Mouse (Mus musculus) left cerebral cortex, adult 11 months (tissue): ENCODE measurements at regions not wholly inside any gene's neighbourhood (a gene's known extent, or its start where the extent isn't known, plus 50 kb on each side); places are given as distances from the start of the nearest gene placed in this dataset.

Experiments
- DNase-seq: peaks from one replicate; pipeline ENCODE4 v3.0.0; 2022; ENCODE audit warnings: low spot score

DNA sequence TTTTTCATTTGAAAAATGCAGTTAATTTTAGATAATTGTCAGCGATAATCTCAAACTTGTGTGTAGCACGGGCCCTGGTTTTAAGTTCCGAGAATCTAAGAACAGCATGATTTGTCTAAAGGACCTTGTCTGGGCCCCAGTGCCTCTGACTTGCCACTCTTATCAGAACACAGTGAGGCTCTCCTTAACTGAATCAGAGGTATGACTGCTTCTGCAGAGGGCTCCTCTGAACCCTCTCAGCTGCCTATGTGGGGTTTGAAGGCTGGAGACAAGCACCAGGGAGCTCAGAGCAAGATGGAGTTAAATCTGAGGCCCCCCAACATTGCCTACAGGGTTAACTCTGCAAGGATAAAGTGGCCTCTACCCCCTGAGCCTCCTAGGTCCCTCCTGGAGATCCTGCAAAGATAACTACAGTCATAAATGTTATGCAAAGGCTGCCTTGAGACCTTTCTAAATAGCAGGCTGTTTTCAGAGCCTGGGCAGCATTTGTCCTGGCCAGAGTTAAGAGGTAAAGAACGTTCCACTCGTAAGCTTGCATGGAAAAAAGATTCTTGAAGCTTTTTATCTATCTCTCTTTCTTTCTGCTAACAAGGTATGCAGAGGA, 118.4 kb upstream of the Maf start:
- no peak for DNase-seq

DNA sequence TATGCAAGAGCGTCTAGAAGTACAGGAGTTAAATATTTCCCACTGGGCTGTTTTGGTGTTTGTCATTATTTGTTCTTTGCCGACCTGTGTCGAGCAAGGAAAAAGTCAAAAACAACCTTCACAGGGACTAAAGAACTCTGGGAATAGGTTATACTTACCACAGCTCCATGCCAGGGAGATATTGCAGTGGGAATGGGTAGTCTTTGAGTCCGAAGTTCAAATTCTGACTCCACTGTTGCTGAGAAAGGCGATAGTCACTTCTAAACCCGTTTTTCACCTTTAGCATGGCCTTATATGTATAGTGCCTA, 116.8 kb upstream of the Maf start:
- no peak for DNase-seq

DNA sequence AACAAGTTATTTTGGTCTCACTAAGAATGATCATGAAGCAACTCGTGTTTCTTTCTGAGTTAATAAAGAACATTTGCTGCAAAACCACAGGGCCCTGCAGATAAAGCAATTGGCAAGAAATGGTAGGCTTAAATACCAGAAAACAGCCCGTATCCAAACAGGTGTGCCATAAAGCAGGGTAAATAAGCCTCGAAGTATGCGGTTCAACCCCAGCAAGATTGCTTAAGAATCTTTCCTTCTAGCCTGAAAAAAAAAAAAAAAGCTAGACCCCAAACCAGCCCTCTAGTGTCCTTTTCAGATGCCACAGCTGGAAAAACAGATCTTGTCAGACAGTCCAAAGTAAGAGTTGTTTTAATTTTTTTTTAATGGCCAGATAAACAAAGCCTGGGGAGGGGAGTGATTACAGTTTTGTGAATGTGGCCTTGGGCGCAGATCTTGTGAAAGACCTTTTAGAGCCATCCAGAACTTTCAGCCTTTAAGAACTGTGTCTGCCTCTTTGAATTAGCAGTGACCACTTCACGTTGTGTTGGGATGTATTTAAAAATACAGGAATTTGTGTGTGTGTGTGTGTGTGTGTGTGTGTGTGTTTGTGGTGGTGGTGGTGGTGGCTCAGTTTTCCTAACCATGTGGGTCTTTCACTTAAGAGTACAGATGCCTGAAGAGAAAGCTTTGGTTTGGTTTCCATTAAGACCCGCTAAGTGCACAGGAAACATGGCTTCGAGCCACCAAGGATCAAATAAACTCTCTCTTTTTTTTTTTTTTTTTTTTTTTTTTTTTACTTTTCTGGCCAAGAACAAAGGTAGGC, 116.3 kb upstream of the Maf start:
- DNase-seq = no peak

DNA sequence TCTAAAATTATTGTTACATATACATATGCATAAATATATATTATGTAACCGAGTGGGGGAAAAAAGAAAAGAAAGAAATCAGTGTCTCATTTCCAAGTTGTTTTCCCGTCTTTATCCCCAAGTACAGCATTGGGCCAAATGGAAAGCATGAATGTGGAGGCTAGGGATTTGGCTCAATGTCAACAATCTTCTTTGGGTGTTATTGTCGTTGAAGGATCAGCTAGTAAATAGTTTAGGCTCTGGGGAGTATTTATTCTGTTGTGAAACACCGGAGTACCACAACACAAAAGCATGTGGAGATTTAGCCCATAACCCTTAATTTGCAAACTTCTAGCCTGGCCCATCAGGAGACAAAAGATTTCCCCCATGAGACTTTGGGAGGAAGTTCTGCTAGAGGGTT, 105.8 kb upstream of the Maf start:
- DNase-seq = no peak

DNA sequence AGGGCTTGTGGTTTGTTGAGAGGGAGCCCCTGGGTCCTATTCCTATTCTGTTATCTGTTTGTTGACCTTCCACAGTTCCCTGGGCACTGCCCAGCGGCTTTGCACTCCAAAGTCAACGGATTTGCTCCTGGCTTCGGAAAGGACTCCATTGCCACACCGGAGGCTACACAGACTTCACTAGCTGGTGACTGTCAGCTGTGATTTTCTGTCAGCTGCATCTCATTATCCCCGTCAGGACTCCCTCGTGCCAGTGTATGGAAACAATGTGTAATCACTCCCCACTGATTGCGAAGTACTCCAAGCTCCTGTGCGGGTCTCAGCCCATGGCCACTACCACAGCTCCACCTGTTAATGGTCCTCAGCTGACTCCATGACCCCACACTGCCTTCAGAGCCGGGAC, 99.0 kb upstream of the Maf start:
- no peak for DNase-seq

DNA sequence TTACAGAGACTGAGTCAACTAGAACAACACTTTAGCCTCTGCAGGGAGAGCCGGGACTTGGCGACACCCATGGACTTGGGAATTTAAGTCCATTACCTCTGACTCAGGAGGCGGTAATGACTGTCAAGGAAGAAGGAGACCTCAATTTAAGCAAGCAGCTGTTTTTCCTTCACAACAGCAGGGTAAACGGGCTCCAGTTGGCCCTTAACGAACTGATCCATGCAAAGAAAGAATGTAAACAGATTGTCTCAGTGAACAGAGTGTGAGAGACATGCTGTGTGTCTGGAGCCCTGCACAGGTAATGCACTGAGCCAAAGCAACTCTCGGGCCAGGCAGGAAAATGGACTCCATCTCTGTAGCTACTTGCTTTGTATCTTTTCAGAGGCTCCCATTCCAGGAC, 98.5 kb upstream of the Maf start:
- DNase-seq = no peak

DNA sequence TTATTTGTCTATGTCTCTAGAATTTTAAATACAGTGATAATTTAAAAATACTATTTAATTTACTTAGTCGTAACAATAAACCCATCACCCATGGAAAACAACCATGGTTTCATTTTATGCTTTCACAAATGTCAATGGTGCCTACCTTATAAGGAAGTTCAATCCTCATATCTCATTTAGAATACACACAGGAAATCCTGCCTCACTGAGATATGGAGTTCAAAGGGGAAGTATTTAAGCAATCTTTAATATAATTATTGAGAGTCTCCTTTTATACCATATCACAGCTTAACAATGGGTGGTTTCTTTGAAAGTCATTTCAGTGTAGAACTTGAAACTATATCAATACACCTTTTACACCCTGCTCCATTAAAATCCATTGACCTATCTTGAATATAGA, 86.0 kb upstream of the Maf start:
- no peak for DNase-seq

DNA sequence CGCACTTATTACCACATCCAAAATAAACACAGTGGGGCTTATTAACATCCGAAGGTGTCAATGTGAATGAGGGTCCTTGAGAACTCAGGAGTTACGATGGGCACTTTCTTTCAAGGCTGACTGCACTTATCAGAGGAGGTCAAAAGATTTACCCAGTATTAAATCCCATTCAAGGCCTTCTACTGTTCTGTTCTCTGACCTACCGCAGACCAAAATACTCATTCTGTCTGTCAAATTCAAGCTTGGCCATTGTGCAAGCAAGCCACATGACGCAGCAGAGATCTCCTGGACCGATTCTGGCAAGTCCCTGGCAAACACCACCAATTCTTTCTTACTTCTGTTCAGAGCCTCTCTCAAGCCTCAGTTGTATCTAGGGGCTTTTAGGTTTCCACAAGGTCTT, 80.8 kb upstream of the Maf start:
- DNase-seq = no peak

DNA sequence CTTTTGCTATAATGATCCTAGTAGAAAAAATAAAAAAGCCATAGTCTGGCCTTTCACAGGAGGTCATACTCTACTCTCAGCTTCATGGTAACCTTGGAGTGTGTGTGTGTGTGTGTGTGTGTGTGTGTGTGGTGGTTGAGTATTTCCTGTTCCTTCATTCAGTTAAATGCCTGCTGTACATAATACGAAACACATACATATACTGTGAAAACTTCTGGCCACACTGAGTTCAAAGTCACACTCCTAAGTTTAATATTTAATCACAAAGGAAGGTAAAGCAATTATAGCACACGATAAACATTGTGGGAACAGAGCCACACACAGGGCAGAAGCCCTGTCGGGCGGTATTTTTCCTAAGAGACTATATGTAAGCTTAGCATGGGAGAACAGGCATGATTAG, 78.6 kb upstream of the Maf start:
- no peak for DNase-seq

DNA sequence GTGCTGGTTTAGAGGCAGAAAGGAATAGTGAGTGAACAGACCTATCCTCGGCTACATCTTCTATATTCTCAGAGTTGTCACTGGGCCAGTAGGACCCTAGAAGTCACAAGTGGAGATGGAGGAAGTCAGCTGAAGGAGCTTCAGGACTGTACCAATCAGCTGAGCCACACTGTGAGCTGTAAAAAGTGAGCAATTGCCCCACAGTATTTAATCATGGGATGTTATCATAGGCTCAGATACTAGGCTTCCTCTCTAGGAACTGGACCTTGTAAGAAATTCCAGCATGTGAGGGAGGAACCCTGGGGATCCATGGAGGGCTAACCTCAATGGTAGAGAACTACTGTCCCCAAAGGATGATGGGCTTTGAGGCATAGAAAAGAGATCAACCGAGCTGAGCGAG, 78.2 kb upstream of the Maf start:
- no peak for DNase-seq

DNA sequence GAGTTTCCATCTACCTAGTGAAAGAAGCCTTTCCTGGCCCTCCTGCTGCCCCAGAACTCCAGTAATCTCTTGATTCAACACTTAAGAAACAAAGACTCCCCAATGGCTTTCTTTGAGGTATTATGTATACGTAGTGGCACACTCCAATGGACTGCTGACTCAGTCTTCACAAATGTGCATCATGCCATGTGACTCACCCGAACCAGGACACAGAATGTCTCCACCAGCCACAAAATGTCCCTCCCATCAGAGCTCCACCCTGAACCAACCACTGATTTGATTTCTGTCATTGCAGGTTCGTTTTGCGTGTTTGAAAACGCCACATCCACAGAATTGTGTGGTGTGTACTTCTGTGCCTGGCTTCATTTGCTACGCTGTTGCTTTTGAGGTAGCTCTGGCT, 75.8 kb upstream of the Maf start:
- DNase-seq = no peak

DNA sequence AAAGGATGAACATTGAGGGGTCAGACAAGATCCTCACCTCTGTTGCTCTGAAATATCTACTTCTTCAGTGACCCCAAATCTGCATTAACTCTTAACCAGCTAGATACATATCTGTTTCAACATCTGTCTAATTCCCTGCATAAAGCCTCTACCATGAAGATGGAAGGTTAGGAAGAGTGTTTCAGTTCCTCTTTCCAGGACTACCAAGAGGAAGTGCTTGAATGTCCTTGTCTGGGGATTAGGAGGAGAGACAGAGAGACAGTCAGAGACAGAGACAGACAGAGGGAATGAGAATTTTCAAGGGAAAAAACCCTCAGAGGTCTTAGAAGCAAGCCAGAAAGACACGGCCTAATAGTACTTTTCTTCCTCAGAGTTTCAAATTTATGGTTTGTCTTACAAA, 70.8 kb upstream of the Maf start:
- no peak for DNase-seq

DNA sequence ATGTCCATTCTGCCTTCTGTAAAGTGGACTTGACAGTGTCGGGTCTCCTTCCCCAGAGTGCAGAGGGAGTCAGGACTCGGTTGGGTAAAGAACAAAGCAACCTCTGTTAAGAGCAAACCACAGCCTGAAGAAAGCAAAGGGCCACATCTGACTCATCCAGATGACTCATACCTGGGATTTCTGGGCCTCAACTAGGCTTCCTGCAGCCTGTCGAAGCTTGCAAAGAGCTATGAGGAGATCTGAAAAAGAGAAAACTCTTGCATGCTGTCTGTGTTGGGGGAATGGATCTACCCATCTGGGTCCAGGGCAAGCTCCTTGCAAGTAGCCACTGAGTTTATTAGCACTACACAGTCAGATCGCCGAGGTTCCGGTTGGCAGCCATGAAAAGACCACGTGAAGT, 63.5 kb upstream of the Maf start:
- no peak for DNase-seq

DNA sequence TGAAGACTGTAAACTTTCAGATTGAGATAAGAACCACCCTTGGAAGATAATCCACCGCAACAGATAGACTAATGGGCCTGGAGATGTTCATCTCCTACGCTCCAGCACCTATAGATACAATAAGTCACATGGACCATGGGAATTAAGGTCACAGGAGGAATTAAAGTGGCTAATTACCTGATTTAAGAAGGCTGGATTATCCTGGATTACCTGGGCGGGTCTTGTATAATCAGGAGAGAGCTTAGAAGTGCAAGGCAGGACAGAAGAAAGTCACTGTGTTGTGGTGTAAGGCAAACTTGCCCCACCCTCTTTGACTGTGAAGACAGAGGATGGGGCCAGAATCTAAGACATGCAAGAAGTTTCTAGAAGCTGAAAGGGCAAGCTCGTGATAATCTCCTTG, 61.0 kb upstream of the Maf start:
- no peak for DNase-seq

DNA sequence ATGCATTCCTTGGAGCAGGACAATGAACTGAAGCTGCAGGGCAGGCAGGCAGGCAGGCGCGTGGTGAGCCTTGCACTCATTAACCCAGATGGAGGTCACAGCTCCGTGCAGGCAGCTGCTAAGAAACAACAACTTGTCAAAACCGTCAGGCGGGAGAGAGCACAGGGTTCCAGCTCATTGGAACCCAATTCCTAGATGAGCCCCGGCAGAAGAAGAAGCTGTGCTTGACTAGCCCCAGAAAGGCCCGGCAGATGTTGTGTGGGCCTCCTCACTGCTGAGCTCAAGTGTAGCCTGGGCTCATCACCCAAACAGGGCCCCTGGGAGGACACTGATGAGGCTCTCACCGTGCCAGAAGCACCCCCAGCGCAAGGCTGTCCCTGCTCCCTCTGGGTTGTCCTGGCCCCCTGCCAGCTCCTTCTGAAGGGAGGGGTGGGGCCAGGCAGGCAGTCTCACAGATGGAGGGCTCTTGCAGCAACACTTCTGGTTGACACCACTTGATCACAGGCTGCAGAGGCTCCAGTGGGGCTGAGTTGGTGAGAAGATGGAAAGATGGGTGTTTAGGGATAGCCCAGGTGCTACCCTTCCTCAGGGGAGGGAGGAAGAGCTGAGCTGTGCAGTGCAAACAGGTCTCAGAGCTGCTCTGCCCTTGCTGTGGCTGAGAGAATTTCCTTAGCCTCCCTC, 58.8 kb upstream of the Maf start:
- DNase-seq = no peak

DNA sequence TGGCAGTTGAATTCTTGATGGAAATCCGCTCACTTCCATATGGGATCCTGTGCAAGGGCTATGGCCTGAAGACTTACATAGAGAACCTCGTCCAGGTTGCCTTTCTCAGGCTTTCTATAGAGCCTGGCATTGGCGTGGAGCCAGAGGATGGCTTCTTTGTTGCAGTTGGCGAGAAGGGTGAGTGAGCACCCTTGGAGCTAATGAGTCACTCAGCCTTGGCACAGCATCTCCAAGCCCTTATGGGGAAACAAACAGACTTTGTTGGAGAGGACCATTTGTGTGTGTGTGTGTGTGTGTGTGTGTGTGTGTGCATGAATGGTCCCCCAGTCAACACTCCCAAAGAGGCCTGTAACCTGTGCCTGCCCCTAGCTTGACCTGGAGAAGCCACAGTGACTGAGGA, 57.0 kb upstream of the Maf start:
- DNase-seq = no peak

DNA sequence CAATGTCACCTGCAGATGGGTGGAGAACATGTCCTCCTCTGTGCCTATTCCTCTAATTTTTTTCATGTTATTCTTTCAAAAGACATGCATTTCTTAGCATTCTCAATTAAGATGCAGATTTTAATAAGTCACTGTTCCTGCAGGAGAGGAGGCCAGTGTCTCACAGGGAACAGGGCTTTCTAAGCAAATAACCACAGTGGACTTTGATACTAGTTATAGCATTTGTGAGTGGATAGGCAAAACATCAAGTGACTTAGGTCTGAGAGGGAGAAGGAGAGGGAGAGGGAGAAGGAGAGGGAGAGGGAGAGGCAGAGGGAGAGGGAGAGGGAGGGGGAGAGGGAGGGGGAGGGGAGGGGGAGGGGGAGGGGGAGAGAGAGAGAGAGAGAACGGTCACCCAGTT, 50.4 kb upstream of the Maf start:
- DNase-seq = no peak
